Mouse (Mus musculus): ENCODE measurements around the gene Ly6f.

The Ly6f gene

GRCm38 (mm10) chr15:75320104-75320503 lies 51.9 kb downstream of the Ly6f start:
- no peak for DNase-seq

Measured in right cerebral cortex, postnatal 25 days (tissue).